Mouse (Mus musculus) liver, embryonic 14.5 days (tissue): Measurements from ENCODE around the gene Rerg. TPM values are rescaled to one million over a fixed set of nuclear protein-coding genes. Genes with fewer than 3 reads are reported as not detected.

Source experiments
- ATAC-seq: fragments of 200-750 bp; cut with Nextera tagmentation; 2 replicates; pipeline ENCODE4 v1.8.0; 2017; ENCODE audit warnings: moderate number of reproducible peaks, mild to moderate bottlenecking, moderate library complexity; ENCODE audit not compliant: insufficient read depth
- DNase-seq, 3 experiments: peaks; one replicate each; pipeline ENCODE4 v3.0.0-alpha.2; 2012 to 2013; ENCODE audit warnings: low read depth in 3 of 3, low spot score in 3 of 3
- H3K27ac ChIP-seq: fragments of 300-500 bp; sonication (generic); 2 replicates; pipeline ENCODE4 v1.5.1; 2014; ENCODE audit warnings: moderate library complexity, mild to moderate bottlenecking, control low read depth, inconsistent platforms
- H3K27me3 ChIP-seq: fragments of 300-500 bp; sonication (generic); 2 replicates; pipeline ENCODE4 v1.6.1; 2014; ENCODE audit warnings: mild to moderate bottlenecking, low read length, moderate library complexity; ENCODE audit not compliant: control insufficient read depth, insufficient read depth
- H3K36me3 ChIP-seq: fragments of 300-500 bp; sonication (generic); replicated peaks from 2 replicates; pipeline ENCODE4 v1.6.1; 2014; ENCODE audit warnings: low read depth; ENCODE audit not compliant: control insufficient read depth, insufficient read depth
- H3K4me1 ChIP-seq, 2 experiments: fragments of 200-500 bp in 1 of 2; fragments of 300-500 bp in 1 of 2; sonication (generic) in 1 of 2; replicated peaks; 2 replicates each; pipeline ENCODE4 v1.6.1; 2012 to 2014; ENCODE audit warnings: antibody characterized with exemption in 1 of 2, inconsistent platforms in 1 of 2, low read length in 1 of 2; ENCODE audit not compliant: control insufficient read depth in 2 of 2, insufficient read depth in 2 of 2
- H3K4me2 ChIP-seq: fragments of 300-500 bp; sonication (generic); 2 replicates; pipeline ENCODE4 v1.6.1; 2014; ENCODE audit warnings: low read depth, mild to moderate bottlenecking, control low read depth, moderate library complexity
- H3K4me3 ChIP-seq, 2 experiments: fragments of 200-500 bp in 1 of 2; fragments of 300-500 bp in 1 of 2; sonication (generic) in 1 of 2; 2 replicates each; pipeline ENCODE4 v1.5.1; 2012 to 2014; ENCODE audit warnings: low read depth in 2 of 2, low read length in 2 of 2, mild to moderate bottlenecking in 2 of 2, control low read depth in 1 of 2, inconsistent platforms in 1 of 2, moderate library complexity in 1 of 2; ENCODE audit not compliant: insufficient read depth in 1 of 2
- H3K9ac ChIP-seq: fragments of 300-500 bp; sonication (generic); replicated peaks from 2 replicates; pipeline ENCODE4 v1.6.1; 2014; ENCODE audit warnings: mild to moderate bottlenecking, control low read depth, moderate library complexity
- H3K9me3 ChIP-seq: fragments of 300-500 bp; sonication (generic); 2 replicates; pipeline ENCODE4 v1.6.1; 2016; ENCODE audit warnings: low read length, mixed read lengths; ENCODE audit not compliant: control insufficient read depth
- CTCF ChIP-seq: IDR thresholded peaks from 2 replicates; pipeline ENCODE4 v1.5.1; 2016; ENCODE audit warnings: antibody characterized with exemption, low read depth, control low read depth
- EP300 ChIP-seq: IDR thresholded peaks from 2 replicates; pipeline ENCODE4 v1.6.1; 2016; ENCODE audit warnings: antibody characterized with exemption, low read depth
- WGBS: fragments of 180-500 bp; shearing (Covaris S2); extraction: QIAGEN DNeasy Blood & Tissue Kit; methylation state at CpG from one replicate; pipeline ENCODE4 v1.1.7; 2014; ENCODE audit not compliant: insufficient replicate concordance; 5-methylcytosine and 5-hydroxymethylcytosine counted together
- polyA plus RNA-seq, 2 experiments: library from polyadenylated mRNA; depleted of rRNA in 1 of 2; stranded (reverse) in 1 of 2; unstranded in 1 of 2; fragments of >200 nt; fragmentation: Nextera tagmentation in 1 of 2; extraction: Ambion mirVana in 1 of 2; gene quantifications; 2 replicates each; pipeline versions ENCODE4 v1.2.1 to v1.2.3; 2012 to 2014

The Rerg gene
- polyA plus RNA-seq, 2 experiments = 1.2 to 1.9 TPM

DNA sequence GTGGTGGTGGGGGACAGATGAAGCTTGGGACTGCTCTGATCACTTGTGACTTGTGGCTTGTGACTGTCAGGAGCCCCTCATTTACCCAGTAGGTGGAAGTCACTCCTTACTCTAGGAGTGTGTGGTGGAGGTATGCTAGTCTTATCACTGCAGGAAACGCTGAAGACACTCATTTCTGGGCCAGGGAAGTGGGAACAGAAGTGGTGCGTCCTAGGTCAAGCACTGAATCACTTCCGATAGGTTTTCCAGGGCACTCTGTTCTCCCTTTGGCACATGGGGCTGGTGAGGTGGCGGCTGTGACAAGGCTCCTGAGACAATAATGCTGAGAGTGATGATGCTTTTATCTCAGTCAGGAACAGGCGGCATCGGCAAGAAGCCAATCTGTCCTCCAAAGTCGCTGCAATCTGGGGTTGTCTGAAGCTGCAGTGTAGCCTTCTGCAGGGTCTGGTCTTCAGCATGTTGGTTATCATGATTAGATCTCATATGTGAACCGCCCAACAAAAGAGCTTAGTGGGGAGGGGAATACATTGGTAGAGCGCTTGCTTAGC is 59.0 kb downstream of the Rerg start:
- H3K27ac ChIP-seq = no peak overlapping the region
- WGBS = 65% methylated on average over 9 of the region's 9 CpGs
- DNase-seq = no peak

DNA sequence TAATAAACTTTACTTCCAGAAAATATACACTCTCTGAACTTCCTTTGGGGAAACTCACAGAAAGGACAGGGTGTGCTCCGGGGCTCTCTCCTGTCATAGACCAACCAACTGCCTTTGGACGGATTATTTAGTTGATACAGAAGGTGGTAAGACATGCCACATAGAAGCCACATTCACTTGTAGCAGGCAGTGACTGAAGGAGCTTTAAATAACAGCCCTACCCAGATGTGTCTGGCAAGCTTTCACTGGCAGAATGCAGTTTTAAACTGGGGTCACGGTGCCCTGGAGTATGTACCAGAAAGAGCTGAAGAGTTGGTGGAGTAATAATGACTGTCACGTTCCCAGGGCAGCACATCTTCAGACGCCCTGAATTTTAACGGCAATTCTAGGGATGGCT is 59.5 kb downstream of the Rerg start:
- no peak overlapping the region for H3K4me2 ChIP-seq
- 60% methylated on average over 6 of the region's 6 CpGs for WGBS
- no peak overlapping the region for H3K4me3 ChIP-seq
- H3K27me3 ChIP-seq = no peaks in the 10 kb centered on the region
- H3K9ac ChIP-seq = no peak overlapping the region
- TF ChIP-seq CTCF = no peak
- no peak for TF ChIP-seq EP300
- ATAC-seq (no peak), DNase-seq (no peak)
- no peak overlapping the region for H3K27ac ChIP-seq
- no peaks in the 10 kb centered on the region for H3K9me3 ChIP-seq
- no peaks in the 10 kb centered on the region for H3K4me1 ChIP-seq
- no peaks in the 10 kb centered on the region for H3K36me3 ChIP-seq

More for the DNA sequence above, 59.0 kb downstream of the Rerg start:
- Histone ChIP-seq H3K27me3 (no peaks in the 10 kb centered on the region), H3K4me2 (no peak overlapping the region), H3K9me3 (no peaks in the 10 kb centered on the region), H3K4me3 (no peak overlapping the region), H3K4me1 (no peaks in the 10 kb centered on the region), H3K9ac (no peak overlapping the region), H3K36me3 (no peaks in the 10 kb centered on the region)
- no peak for TF ChIP-seq CTCF
- no peak for TF ChIP-seq EP300
- no peak for ATAC-seq

DNA sequence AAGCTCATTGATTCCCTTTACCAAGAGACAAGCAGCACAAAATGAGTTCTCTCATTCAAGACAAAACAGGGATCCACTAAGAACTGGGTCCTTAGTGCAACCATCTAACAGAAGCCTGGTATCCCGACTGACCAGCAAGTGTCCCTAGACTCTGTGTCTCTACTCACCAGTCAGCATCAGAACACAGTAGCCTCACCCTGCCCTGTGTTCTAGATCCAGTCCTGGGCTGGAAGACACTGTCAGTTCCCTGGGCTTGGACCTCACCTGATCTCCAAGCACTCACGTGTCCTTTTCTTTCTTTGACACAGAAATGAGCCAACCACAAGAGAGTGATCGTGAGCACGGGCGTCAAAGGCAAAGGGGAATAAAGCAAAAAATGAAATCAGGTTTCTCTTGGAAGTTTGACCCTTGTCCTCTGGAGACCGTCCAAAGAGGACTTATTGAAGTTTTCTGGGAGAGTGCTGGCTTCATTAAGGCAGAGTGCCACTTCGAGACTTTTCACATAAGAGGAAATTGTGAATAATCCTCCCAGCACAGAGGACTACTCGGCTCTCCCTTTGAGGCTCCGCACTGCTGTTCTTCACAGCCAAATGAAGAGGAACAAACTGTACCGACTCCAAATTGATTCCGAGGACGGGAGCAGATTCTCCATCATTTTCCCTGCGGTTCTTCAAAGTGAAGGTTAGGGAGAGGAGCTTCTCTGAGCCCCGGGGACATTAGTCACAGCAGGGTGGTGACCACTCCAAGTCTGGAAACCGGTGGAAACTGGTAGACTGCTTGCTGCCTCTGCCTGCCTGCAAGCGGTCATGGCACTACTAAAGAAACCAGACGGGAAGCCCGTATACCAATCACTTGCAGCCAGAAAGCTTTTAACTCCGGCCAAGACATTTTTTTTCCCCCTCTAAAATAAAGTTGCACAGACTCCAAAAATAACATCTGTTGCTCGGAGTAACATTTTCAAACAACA is 60.2 kb downstream of the Rerg start:
- Histone ChIP-seq H3K4me3 (no peak overlapping the region), H3K27ac (no peak overlapping the region), H3K36me3 (no peaks in the 10 kb centered on the region), H3K9me3 (no peaks in the 10 kb centered on the region), H3K27me3 (no peaks in the 10 kb centered on the region), H3K9ac (no peak overlapping the region), H3K4me2 (no peak overlapping the region), H3K4me1 (no peaks in the 10 kb centered on the region)
- 63% methylated on average over 20 of the region's 20 CpGs for WGBS
- ATAC-seq = no peak
- TF ChIP-seq EP300 (no peak), CTCF (no peak)
- no peak for DNase-seq

DNA sequence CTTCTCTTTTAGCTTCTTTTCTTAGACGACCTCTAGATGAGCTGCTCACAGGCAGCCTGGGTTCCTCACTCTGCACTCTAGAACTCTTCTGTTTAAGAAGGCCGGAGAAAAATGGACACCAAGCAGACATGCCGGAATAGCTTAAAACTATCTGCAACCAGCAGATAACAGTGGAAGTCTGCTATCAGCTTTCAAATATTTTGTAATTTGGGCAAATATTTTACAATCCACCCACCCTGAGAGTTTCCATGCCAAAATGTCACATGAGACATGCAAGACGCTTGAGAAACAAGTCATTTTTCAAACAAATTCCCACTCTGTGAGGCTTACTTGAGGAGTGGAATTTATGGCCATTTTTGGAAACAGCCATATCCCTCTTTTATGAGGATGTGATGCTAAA is 65.0 kb downstream of the Rerg start:
- no peak for TF ChIP-seq EP300
- no peak for TF ChIP-seq CTCF
- Histone ChIP-seq H3K4me3 (no peak overlapping the region), H3K4me2 (no peak overlapping the region), H3K36me3 (no peaks in the 10 kb centered on the region), H3K9ac (no peak overlapping the region), H3K9me3 (no peaks in the 10 kb centered on the region), H3K27me3 (no peaks in the 10 kb centered on the region), H3K4me1 (no peaks in the 10 kb centered on the region), H3K27ac (no peak overlapping the region)
- DNase-seq (no peak), ATAC-seq (no peak)
- WGBS = 46% methylated on average over 4 of the region's 4 CpGs

DNA sequence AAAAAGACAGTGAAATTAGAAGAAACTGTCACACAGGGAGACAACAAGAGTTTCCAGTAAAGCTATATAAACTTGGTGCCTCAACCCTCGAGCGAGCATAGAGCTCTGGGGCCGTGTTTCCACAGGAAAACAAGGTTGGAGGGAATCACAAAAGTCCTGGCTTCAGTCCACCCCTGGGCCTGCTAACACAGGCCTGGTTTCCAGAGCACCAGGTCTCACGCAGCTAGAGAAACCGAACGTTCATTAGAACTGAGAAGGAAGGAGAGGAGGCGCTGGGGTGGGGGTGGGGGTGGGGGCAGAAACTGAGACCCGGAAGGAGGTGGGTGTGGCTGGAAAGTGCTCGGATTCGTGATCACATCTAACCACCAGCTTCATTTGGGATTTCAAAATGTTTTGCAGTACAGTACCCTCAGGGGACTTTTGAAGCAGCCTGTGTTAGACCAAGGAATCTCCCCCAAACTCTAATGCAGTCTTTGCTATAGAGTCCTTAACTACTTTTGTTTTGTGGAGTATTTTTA is 67.6 kb downstream of the Rerg start:
- Histone ChIP-seq H3K27me3 (no peaks in the 10 kb centered on the region), H3K9ac (no peak overlapping the region), H3K27ac (no peak overlapping the region), H3K4me3 (no peak overlapping the region), H3K36me3 (no peaks in the 10 kb centered on the region), H3K4me1 (no peaks in the 10 kb centered on the region), H3K4me2 (no peak overlapping the region), H3K9me3 (no peaks in the 10 kb centered on the region)
- ATAC-seq = no peak
- TF ChIP-seq CTCF = no peak
- no peak for TF ChIP-seq EP300
- DNase-seq = no peak
- WGBS = 29% methylated on average over 10 of the region's 10 CpGs
